Mouse (Mus musculus): ENCODE data around the gene Gm3636. TPM values are rescaled to one million over a fixed set of nuclear protein-coding genes. Genes with fewer than 3 reads are reported as not detected.

The Gm3636 gene
- 0.07 and 0.34 TPM in 2 replicates for polyA plus RNA-seq (2012; rRNA removed; ENCODE audit: low replicate concordance)

DNA sequence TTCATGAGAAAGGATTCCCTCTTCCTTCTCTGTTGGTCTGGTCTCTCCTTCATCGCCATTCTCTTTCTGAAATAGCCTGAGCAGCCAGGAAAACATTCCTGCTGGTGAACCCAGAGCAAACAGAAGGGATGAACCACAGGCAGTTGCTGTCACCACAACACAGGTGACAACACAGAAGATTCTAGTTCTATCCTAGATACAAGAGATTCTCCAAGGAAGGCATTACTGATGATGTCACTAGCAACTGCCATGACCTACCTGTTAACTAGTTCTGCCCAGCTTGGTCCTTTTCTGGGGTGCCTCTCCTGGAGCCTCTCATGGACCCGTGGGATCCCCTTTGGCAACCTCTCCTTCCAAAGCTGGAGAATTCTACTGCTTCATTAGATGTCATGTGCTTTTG, at the start of gene Gm3636:
TSS of gene Gm3636 (minus strand) at position 101 of the 400 bp plus-strand sequence.

DNA sequence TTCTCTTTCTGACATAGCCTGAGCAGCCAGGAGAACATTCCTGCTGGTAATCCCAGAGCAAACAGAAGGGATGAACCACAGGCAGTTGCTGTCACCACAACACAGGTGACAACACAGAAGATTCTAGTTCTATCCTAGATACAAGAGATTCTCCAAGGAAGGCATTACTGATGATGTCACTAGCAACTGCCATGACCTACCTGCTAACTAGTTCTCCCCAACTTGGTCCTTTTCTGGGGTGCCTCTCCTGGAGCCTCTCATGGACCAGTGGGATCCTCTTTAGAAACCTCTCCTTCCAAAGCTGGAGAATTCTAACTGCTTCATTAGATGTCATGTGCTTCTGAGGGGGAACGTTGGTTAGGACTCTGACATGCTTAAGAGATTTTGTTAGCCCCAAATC, 32.2 kb upstream of the Gm3636 start, which contains the start of gene Gm8362:
TSS of gene Gm8362 (minus strand) at position 101 of the 400 bp plus-strand sequence.

DNA sequence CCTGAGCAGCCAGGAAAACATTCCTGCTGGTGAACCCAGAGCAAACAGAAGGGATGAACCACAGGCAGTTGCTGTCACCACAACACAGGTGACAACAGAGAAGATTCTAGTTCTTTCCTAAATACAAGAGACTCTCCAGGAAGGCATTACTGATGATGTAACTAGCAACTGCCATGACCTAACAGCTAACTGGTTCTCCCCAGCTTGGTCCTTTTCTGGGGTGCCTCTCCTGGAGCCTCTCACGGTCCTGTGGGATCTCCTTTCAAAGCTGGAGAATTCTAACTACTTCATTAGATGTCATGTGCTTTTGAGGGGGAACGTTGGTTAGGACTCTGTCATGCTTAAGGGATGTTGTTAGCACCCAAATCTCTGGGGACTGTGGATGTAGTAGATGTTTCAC, 22.0 kb downstream of the Gm3636 start, which contains the start of gene Gm8050:
TSS of gene Gm8050 (minus strand) at position 101 of the 400 bp plus-strand sequence.

Other genes with a start within 250 kb of the Gm3636 start
- gene Gm8356, start 205.0 kb downstream of the Gm3636 start, polyA plus RNA-seq (2012; rRNA removed; ENCODE audit: low replicate concordance) = not detected in 2 replicates
- 0.09 and 0.21 TPM in 2 replicates for gene Gm3629, start 151.7 kb downstream of the Gm3636 start, polyA plus RNA-seq (2012; rRNA removed; ENCODE audit: low replicate concordance)
- not detected in 2 replicates for gene Gm3460, start 119.9 kb downstream of the Gm3636 start, polyA plus RNA-seq (2012; rRNA removed; ENCODE audit: low replicate concordance)
- not detected in 2 replicates for gene Gm10251, start 58.2 kb downstream of the Gm3636 start, polyA plus RNA-seq (2012; rRNA removed; ENCODE audit: low replicate concordance)
- gene Gm8050, start 22.1 kb downstream of the Gm3636 start, polyA plus RNA-seq (2012; rRNA removed; ENCODE audit: low replicate concordance) = not detected in 2 replicates
- gene Gm8362, start 32.1 kb upstream of the Gm3636 start, polyA plus RNA-seq (2012; rRNA removed; ENCODE audit: low replicate concordance) = not detected in 2 replicates
- not detected in 2 replicates for gene Gm3642, start 98.0 kb upstream of the Gm3636 start, polyA plus RNA-seq (2012; rRNA removed; ENCODE audit: low replicate concordance)
- not detected in 2 replicates for gene Gm3667, start 147.6 kb upstream of the Gm3636 start, polyA plus RNA-seq (2012; rRNA removed; ENCODE audit: low replicate concordance)
- not detected in 2 replicates for gene Gm6356, start 231.5 kb upstream of the Gm3636 start, polyA plus RNA-seq (2012; rRNA removed; ENCODE audit: low replicate concordance)

Measured in duodenum, adult 2 months (tissue).